Mouse (Mus musculus) lung, embryonic 14.5 days (tissue): ENCODE measurements at regions not wholly inside any gene's neighbourhood (a gene's known extent, or its start where the extent isn't known, plus 50 kb on each side); places are given as distances from the start of the nearest gene placed in this dataset.

Source experiments
- ATAC-seq: fragments of 200-750 bp; cut with Nextera tagmentation; 2 replicates; pipeline ENCODE4 v1.8.0; 2017; ENCODE audit warnings: mild to moderate bottlenecking, moderate TSS enrichment, moderate library complexity; ENCODE audit not compliant: insufficient read depth
- DNase-seq: peaks from one replicate; pipeline ENCODE4 v3.0.0-alpha.2; 2015
- H3K27ac ChIP-seq: fragments of 300-500 bp; sonication (generic); 2 replicates; pipeline ENCODE4 v1.5.1; 2014; ENCODE audit warnings: low read depth, mild to moderate bottlenecking, moderate library complexity
- H3K27me3 ChIP-seq: fragments of 300-500 bp; sonication (generic); 2 replicates; pipeline ENCODE4 v1.6.1; 2014; ENCODE audit warnings: low read length, control low read depth; ENCODE audit not compliant: insufficient read depth
- H3K36me3 ChIP-seq: fragments of 300-500 bp; sonication (generic); 2 replicates; pipeline ENCODE4 v1.6.1; 2014; ENCODE audit warnings: control low read depth; ENCODE audit not compliant: insufficient read depth
- H3K4me1 ChIP-seq: fragments of 300-500 bp; sonication (generic); 2 replicates; pipeline ENCODE4 v1.6.1; 2014; ENCODE audit warnings: antibody characterized with exemption, control low read depth; ENCODE audit not compliant: insufficient read depth
- H3K4me2 ChIP-seq: fragments of 300-500 bp; sonication (generic); 2 replicates; pipeline ENCODE4 v1.6.1; 2014; ENCODE audit warnings: mild to moderate bottlenecking
- H3K4me3 ChIP-seq: fragments of 300-500 bp; sonication (generic); 2 replicates; pipeline ENCODE4 v1.5.1; 2014; ENCODE audit warnings: low read depth, low read length
- H3K9ac ChIP-seq: fragments of 300-500 bp; sonication (generic); 2 replicates; pipeline ENCODE4 v1.6.1; 2014
- H3K9me3 ChIP-seq: fragments of 300-500 bp; sonication (generic); 2 replicates; pipeline ENCODE4 v1.6.1; 2016; ENCODE audit warnings: low read depth, low read length, control low read depth
- CTCF ChIP-seq: IDR thresholded peaks from 2 replicates; pipeline ENCODE4 v1.5.1; 2016; ENCODE audit warnings: antibody characterized with exemption, low read depth
- WGBS: fragments of 180-500 bp; shearing (Covaris S2); extraction: QIAGEN DNeasy Blood & Tissue Kit; methylation state at CpG from one replicate; pipeline ENCODE4 v1.1.7; 2014; 5-methylcytosine and 5-hydroxymethylcytosine counted together

GRCm38 (mm10) chr6:8831204-8831603, 52.9 kb upstream of the Ica1 start:
- Histone ChIP-seq H3K9me3 (no peaks in the 10 kb centered on the region), H3K4me1 (no peaks in the 10 kb centered on the region), H3K4me3 (no peak overlapping the region), H3K36me3 (no peaks in the 10 kb centered on the region), H3K4me2 (no peak overlapping the region), H3K9ac (no peak overlapping the region), H3K27me3 (no peaks in the 10 kb centered on the region), H3K27ac (no peak overlapping the region)
- peak; percentile 66 for TF ChIP-seq CTCF
- DNase-seq (peak; percentile 86), ATAC-seq (0 out of 2 replicates have a peak, but pooled peaks have one; percentile 58)
- WGBS = 38% methylated on average over 2 of the region's 2 CpGs

- no peak for TF ChIP-seq CTCF
- DNase-seq = no peak
- Histone ChIP-seq H3K27ac (no peak overlapping the region), H3K4me3 (no peak overlapping the region), H3K27me3 (no peaks in the 10 kb centered on the region), H3K36me3 (no peaks in the 10 kb centered on the region), H3K9me3 (no peaks in the 10 kb centered on the region), H3K4me1 (no peaks in the 10 kb centered on the region), H3K4me2 (no peak overlapping the region), H3K9ac (no peak overlapping the region)
- ATAC-seq = no peak
- WGBS = 66% methylated on average over 1 of the region's 1 CpGs
These were observed 54.6 kb upstream of the Ica1 start for GRCm38 (mm10) chr6:8832924-8833323.

DNA sequence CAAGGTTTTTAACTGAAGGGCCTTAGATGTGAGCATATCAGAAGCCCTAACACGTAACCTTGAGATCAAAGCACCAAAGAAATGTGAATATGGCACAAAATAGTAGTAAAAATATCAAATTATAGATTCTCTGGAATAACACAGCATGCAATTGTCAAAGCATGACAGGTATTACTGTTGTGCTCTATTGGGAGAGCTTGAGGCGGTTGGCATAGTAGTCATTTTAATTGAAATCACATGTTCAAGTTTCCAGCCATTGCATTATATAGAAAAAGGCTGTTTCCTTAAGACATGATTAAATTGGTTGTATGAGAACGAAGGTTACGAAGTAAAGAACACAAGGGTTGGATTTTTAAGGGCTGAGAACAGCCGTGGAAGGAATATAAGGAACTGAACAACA, 75.4 kb upstream of the Ica1 start:
- Histone ChIP-seq H3K4me1 (no peaks in the 10 kb centered on the region), H3K36me3 (no peaks in the 10 kb centered on the region), H3K27ac (no peak overlapping the region), H3K27me3 (no peaks in the 10 kb centered on the region), H3K9me3 (no peaks in the 10 kb centered on the region), H3K4me2 (no peak overlapping the region), H3K4me3 (no peak overlapping the region), H3K9ac (no peak overlapping the region)
- ATAC-seq (no peak), DNase-seq (no peak)
- 86% methylated on average over 5 of the region's 5 CpGs for WGBS
- no peak for TF ChIP-seq CTCF

DNA sequence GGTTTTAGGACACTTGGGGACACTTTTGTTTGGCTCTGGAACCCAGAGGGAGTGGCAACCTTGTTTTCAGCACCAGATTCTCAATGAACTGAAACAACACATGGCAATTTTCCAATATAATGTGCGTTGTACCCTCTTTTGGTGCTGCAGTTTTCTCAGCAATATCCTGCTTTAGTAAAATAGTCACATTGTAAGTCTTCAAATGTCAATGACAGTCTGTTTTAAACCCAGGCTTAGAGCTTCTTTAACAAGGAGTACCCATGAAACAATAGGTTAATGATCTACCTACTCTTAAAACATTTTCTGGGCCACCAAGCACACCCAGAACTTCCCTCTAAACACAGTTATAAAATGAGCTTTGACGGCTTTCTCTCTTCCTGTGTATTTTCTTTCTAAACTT, 82.3 kb upstream of the Ica1 start:
- Histone ChIP-seq H3K4me2 (no peak overlapping the region), H3K36me3 (no peaks in the 10 kb centered on the region), H3K27me3 (no peaks in the 10 kb centered on the region), H3K27ac (no peak overlapping the region), H3K9me3 (no peaks in the 10 kb centered on the region), H3K4me1 (no peaks in the 10 kb centered on the region), H3K9ac (no peak overlapping the region), H3K4me3 (no peak overlapping the region)
- 72% methylated on average over 2 of the region's 2 CpGs for WGBS
- TF ChIP-seq CTCF = no peak
- ATAC-seq (no peak), DNase-seq (no peak)

DNA sequence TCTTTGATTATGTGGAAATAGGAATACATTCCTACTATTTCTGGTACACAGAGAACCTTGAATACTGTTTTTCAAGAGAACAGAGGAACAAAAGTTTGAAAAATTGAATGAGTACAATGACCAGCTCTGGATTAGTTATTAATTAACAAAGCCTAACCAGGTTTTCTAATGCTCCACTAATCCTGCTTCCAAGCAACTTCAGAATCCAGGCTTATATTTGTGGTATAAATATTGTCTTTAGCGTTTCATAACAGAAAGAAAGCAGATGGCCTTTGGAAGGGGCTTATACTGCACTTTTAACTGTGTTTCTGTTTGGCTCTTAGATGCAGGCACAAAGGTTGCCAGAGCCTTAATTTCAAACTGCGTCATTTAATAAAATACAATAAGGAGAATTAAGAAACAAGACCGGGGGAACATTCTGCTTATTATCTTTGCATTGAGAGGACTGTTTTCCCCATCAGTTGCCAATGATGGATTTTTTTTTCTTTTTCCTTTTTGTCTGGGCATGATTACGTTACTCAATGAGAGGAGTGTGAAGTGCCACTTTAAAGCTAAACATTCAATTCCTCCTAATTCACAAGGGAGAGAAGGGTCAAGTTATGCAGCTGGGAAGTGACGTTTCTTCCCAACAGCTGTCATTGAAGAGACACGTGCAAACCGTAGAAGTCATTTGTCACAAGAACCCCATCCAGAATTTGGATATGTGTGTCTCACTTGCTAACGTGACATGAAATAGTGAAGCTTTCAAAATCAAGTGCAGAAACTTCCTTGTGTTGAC, 84.2 kb upstream of the Nxph1 start:
- no peak overlapping the region for H3K4me3 ChIP-seq
- peak; percentile 3 for DNase-seq

GRCm38 (mm10) chr6:8877373-8878070, 70.7 kb upstream of the Nxph1 start:
- peak overlapping the region; percentile 15; the same call in 1 of the 2 replicates for H3K4me2 ChIP-seq
- ATAC-seq (no peak), DNase-seq (peak; percentile 3)
- H3K36me3 ChIP-seq = no peaks in the 10 kb centered on the region
- 19% methylated on average over 11 of the region's 11 CpGs for WGBS
- no peak overlapping the region for H3K4me3 ChIP-seq
- TF ChIP-seq CTCF = no peak
- peaks cover 6% of the 10 kb centered on the region; the same call in 1 of the 2 replicates for H3K4me1 ChIP-seq
- H3K9me3 ChIP-seq = no peaks in the 10 kb centered on the region
- no peak overlapping the region for H3K9ac ChIP-seq
- H3K27me3 ChIP-seq = no peaks in the 10 kb centered on the region
- no peak overlapping the region for H3K27ac ChIP-seq

More for the DNA sequence above, 84.2 kb upstream of the Nxph1 start:
- 18% methylated on average over 8 of the region's 8 CpGs for WGBS
- Histone ChIP-seq H3K4me2 (no peak overlapping the region), H3K36me3 (no peaks in the 10 kb centered on the region), H3K4me1 (no peaks in the 10 kb centered on the region), H3K9ac (no peak overlapping the region), H3K27ac (no peak overlapping the region), H3K9me3 (no peaks in the 10 kb centered on the region), H3K27me3 (no peaks in the 10 kb centered on the region)
- no peak for TF ChIP-seq CTCF
- ATAC-seq = no peak

DNA sequence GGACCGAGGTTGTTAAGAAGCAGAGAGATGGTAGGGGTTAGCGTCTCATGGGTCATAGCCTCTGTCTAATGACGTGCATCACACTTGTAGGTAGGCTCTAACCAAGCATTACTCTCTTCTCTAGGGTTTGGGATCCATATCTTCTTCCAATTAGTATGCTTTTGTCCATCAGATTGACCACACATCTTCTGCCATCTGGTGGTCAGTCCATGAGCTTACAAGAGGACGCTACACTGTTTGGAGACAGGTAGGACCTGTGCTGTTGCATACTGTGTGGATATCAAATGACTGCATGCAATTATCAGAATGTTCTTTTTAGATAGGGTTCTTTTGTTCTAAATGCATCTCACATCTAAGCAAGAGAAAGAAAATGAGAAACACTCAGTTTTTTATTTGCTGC, 54.6 kb upstream of the Nxph1 start:
- WGBS = 77% methylated on average over 4 of the region's 4 CpGs
- ATAC-seq (no peak), DNase-seq (peak; percentile 24)
- Histone ChIP-seq H3K36me3 (no peaks in the 10 kb centered on the region), H3K4me2 (no peak overlapping the region), H3K9me3 (no peaks in the 10 kb centered on the region), H3K4me3 (no peak overlapping the region), H3K4me1 (no peaks in the 10 kb centered on the region), H3K27me3 (no peaks in the 10 kb centered on the region), H3K27ac (no peak overlapping the region), H3K9ac (no peak overlapping the region)
- peak; percentile 51 for TF ChIP-seq CTCF
